Mouse (Mus musculus) kidney, postnatal 0 days (tissue): ENCODE measurements at regions not wholly inside any gene's neighbourhood (a gene's known extent, or its start where the extent isn't known, plus 50 kb on each side); places are given as distances from the start of the nearest gene placed in this dataset.
A peak's percentile ranks its signal among the peaks of the same experiment; 100 is the strongest.
"Not testable (repeated sequence)": the region's sequence is repeated elsewhere in the genome, so short reads cannot be mapped to it uniquely, and the experiment has no call there.

Experiments used
- ATAC-seq: fragments of 200-750 bp; cut with Nextera tagmentation; replicated peaks from 2 replicates; pipeline ENCODE4 v1.8.0; 2017; ENCODE audit warnings: low read depth, moderate number of reproducible peaks, moderate TSS enrichment, moderate library complexity; ENCODE audit not compliant: low FRiP score
- DNase-seq: peaks from one replicate; pipeline ENCODE4 v3.0.0-alpha.2; 2016; ENCODE audit warnings: low spot score
- H3K27ac ChIP-seq: fragments of 300-500 bp; sonication (generic); 2 replicates; pipeline ENCODE4 v1.5.1; 2014; ENCODE audit warnings: mild to moderate bottlenecking
- H3K27me3 ChIP-seq: fragments of 300-500 bp; sonication (generic); 2 replicates; pipeline ENCODE4 v1.6.1; 2014; ENCODE audit warnings: low read length, mixed read lengths; ENCODE audit not compliant: insufficient read depth
- H3K36me3 ChIP-seq: fragments of 300-500 bp; sonication (generic); 2 replicates; pipeline ENCODE4 v1.6.1; 2014; ENCODE audit warnings: low read length, mixed read lengths; ENCODE audit not compliant: insufficient read depth
- H3K4me1 ChIP-seq: fragments of 300-500 bp; sonication (generic); replicated peaks from 2 replicates; pipeline ENCODE4 v1.6.1; 2014; ENCODE audit warnings: antibody characterized with exemption, low read length, mixed read lengths; ENCODE audit not compliant: insufficient read depth
- H3K4me2 ChIP-seq: fragments of 300-500 bp; sonication (generic); 2 replicates; pipeline ENCODE4 v1.6.1; 2014; ENCODE audit warnings: mild to moderate bottlenecking, low read length, moderate library complexity, mixed read lengths
- H3K4me3 ChIP-seq: fragments of 300-500 bp; sonication (generic); replicated peaks from 2 replicates; pipeline ENCODE4 v1.5.1; 2014; ENCODE audit warnings: low read depth, low read length
- H3K9ac ChIP-seq: fragments of 300-500 bp; sonication (generic); 2 replicates; pipeline ENCODE4 v1.6.1; 2014; ENCODE audit warnings: low read depth, low read length
- H3K9me3 ChIP-seq: fragments of 300-500 bp; sonication (generic); replicated peaks from 2 replicates; pipeline ENCODE4 v1.6.1; 2016; ENCODE audit warnings: low read length, inconsistent platforms, mixed read lengths
- WGBS: fragments of 180-500 bp; shearing (Covaris S2); extraction: QIAGEN DNeasy Blood & Tissue Kit; methylation state at CpG from one replicate; pipeline ENCODE4 v1.1.7; 2014; 5-methylcytosine and 5-hydroxymethylcytosine counted together

DNA sequence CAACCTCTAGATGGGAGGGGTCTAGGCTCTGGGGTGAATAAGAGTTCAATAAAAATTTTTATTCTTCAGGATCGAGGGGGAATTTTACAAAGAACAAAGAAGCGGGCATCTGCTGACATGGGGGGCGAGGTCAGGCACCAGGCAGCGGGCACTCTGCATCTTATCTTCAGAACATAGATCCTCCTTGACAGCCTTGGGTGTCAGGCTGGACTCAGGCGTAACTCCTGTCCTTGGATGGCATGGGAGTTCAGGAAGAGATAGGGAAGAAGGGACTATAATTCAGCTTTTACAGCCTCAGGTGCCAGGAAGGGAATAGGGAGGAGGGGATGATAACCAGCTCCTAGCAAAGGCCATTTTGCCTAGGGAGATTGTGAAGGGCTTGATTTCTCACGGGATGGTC, 753.1 kb downstream of the Gm10330 start:
- not testable (repeated sequence) for ATAC-seq, H3K9ac ChIP-seq, H3K4me1 ChIP-seq, H3K27me3 ChIP-seq, H3K4me3 ChIP-seq, H3K4me2 ChIP-seq, H3K27ac ChIP-seq, DNase-seq, H3K9me3 ChIP-seq, H3K36me3 ChIP-seq
- WGBS = 88% methylated on average over 5 of the region's 6 CpGs

DNA sequence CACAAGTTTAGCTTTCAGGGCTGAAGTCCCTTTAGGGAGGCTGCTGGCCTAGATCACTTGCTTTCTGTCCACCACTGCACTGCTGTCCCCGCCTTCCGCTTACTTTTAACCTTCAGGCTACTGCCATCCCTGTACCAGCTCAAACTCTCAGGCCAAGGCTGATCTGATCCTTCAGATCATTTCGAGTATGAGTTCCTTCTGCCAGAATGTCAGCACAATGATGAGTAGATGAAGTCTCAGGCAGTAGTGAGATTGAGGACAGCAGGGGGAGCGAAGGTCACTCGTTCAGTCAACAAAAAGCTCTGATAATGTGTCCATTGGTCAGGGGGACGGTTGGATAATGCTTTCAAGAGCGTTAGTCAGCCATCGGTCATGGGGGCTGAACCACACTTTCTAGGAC, 756.5 kb downstream of the Gm10330 start:
- not testable (repeated sequence) for H3K36me3 ChIP-seq, H3K27ac ChIP-seq, H3K4me1 ChIP-seq, H3K9ac ChIP-seq, H3K27me3 ChIP-seq, H3K4me3 ChIP-seq, DNase-seq, H3K4me2 ChIP-seq, H3K9me3 ChIP-seq, ATAC-seq
- 84% methylated on average over 7 of the region's 8 CpGs for WGBS

DNA sequence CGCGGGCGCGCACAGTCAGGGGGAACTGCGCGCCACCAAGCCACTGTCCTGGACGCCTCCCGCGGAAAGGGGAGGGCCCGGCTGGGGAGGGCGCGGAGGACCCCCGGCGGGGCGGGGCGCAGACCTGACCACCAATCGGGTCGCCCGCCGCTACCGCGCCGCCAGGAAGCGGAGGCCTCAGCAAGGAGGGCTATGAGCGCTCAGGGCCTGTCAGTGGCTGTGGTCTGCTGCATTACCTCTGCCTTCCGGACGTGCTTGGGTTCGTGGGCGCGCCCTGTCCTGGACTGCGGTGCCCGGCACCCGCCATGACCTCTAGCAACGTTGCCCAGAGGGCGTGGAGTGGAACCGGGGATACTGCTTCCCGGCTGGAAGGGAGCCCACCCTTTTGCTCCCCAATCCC, 769.9 kb downstream of the Gm10330 start:
- peak; percentile 44 for DNase-seq
- H3K27ac ChIP-seq, H3K9me3 ChIP-seq, H3K9ac ChIP-seq, H3K4me1 ChIP-seq, H3K27me3 ChIP-seq, H3K36me3 ChIP-seq, ATAC-seq: not testable (repeated sequence)
- Histone ChIP-seq H3K4me2 (peak overlapping the region; percentile 46), H3K4me3 (peak overlapping the region; percentile 33)
- 2% methylated on average over 22 of the region's 37 CpGs for WGBS

DNA sequence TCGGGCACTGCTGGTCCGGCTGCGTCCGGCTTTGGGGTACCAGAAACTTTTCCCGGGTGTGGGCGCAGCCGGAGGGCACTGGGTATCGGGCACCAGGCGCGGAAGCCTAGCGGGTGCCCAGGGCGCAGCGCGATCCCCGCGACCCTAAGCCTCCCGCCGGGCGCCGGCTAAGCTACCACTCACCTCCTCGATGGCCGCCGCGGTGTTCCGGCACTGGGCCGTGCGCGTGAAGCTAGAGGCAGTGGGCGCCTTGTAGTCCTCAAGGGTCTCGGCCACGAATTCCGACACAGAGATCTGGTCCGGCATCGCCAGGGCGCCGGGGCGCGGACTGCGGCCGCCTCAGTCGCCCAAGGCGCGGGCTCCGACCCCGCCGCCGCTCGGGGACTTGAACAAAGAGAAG, 770.4 kb downstream of the Gm10330 start:
- WGBS = 1% methylated on average over 21 of the region's 48 CpGs
- not testable (repeated sequence) for H3K9ac ChIP-seq, H3K27ac ChIP-seq, ATAC-seq, H3K4me1 ChIP-seq, H3K36me3 ChIP-seq, H3K9me3 ChIP-seq, H3K27me3 ChIP-seq
- DNase-seq = peak; percentile 10
- Histone ChIP-seq H3K4me2 (peak overlapping the region; percentile 46), H3K4me3 (peak overlapping the region; percentile 33)
